Mouse (Mus musculus) CH12.LX (cell line): ENCODE measurements around the gene 4930556J24Rik.

Experiments
- BHLHE40 ChIP-seq: IDR thresholded peaks from 2 replicates; pipeline ENCODE4 v1.6.1; 2011; ENCODE audit warnings: mild to moderate bottlenecking, low read depth, low read length, improper control_type of control experiment
- CHD2 ChIP-seq: IDR thresholded peaks from 2 replicates; pipeline ENCODE4 v1.6.1; 2011; ENCODE audit warnings: low read length, improper control_type of control experiment
- CTCF ChIP-seq, 2 experiments: IDR thresholded peaks in 1 of 2; conservative IDR thresholded peaks in 1 of 2; 2 replicates each; pipeline ENCODE4 v1.5.1; 2011 to 2012; ENCODE audit warnings: low read depth in 2 of 2, low read length in 2 of 2, improper control_type of control experiment in 1 of 2, inconsistent platforms in 1 of 2, mild to moderate bottlenecking in 1 of 2, moderate library complexity in 1 of 2
- EP300 ChIP-seq: IDR thresholded peaks from 2 replicates; pipeline ENCODE4 v1.6.1; 2011; ENCODE audit warnings: low read length, improper control_type of control experiment
- JUN ChIP-seq: IDR thresholded peaks from 2 replicates; pipeline ENCODE4 v1.6.1; 2011; ENCODE audit warnings: low read depth, mild to moderate bottlenecking, low read length, improper control_type of control experiment, moderate library complexity; ENCODE audit not compliant: insufficient read depth
- MAZ ChIP-seq: IDR thresholded peaks from 2 replicates; pipeline ENCODE4 v1.6.1; 2012; ENCODE audit warnings: low read depth, mild to moderate bottlenecking, inconsistent platforms, low read length, improper control_type of control experiment, moderate library complexity
- NELFE ChIP-seq: IDR thresholded peaks from 2 replicates; pipeline ENCODE4 v1.6.1; 2011; ENCODE audit warnings: low read depth, low read length, improper control_type of control experiment
- POLR2A ChIP-seq: IDR thresholded peaks from 2 replicates; pipeline ENCODE4 v1.6.1; 2011; ENCODE audit warnings: low read depth, mild to moderate bottlenecking, improper control_type of control experiment, low read length
- RCOR1 ChIP-seq: conservative IDR thresholded peaks from 2 replicates; pipeline ENCODE4 v1.6.1; 2012; ENCODE audit warnings: low read depth, mild to moderate bottlenecking, inconsistent platforms, low read length, improper control_type of control experiment
- TCF12 ChIP-seq: IDR thresholded peaks from 2 replicates; pipeline ENCODE4 v1.6.1; 2014; ENCODE audit warnings: low read depth, mild to moderate bottlenecking, inconsistent platforms, low read length, improper control_type of control experiment
- UBTF ChIP-seq: IDR thresholded peaks from 2 replicates; pipeline ENCODE4 v1.6.1; 2012; ENCODE audit warnings: low read depth, mild to moderate bottlenecking, inconsistent platforms, low read length, improper control_type of control experiment, moderate library complexity
- USF1 ChIP-seq: IDR thresholded peaks from 2 replicates; pipeline ENCODE4 v1.6.1; 2014; ENCODE audit warnings: low read depth, mild to moderate bottlenecking, inconsistent platforms, low read length, improper control_type of control experiment
- ZC3H11A ChIP-seq: IDR thresholded peaks from 2 replicates; pipeline ENCODE4 v1.6.1; 2012; ENCODE audit warnings: low read depth, mild to moderate bottlenecking, inconsistent platforms, low read length, improper control_type of control experiment
- ZNF384 ChIP-seq: IDR thresholded peaks from 2 replicates; pipeline ENCODE4 v1.6.1; 2012; ENCODE audit warnings: low read depth, low read length, improper control_type of control experiment, inconsistent platforms

GRCm38 (mm10) chr11:3913316-3914108 is 63.1 kb downstream of the 4930556J24Rik start:
- TF ChIP-seq CHD2 (peak; percentile 58), POLR2A (peak; percentile 61), USF1 (no peak), RCOR1 (no peak), EP300 (no peak; the same call in 1 of the 2 replicates), CTCF (conservative IDR thresholded peaks at IDR 0.05 in 1 of 2, IDR thresholded peaks at IDR 0.05 in 1 of 2; ENCODE audit: low read depth in 2 of 2, low read length in 2 of 2) (no peak), ZNF384 (no peak), JUN (no peak), ZC3H11A (no peak), NELFE (no peak; the same call in 1 of the 2 replicates), UBTF (no peak), MAZ (peak; percentile 60), TCF12 (peak; percentile 47), BHLHE40 (no peak)
